Mouse (Mus musculus) monocyte, adult 5-6 weeks (primary cell): ENCODE measurements around the gene Mgea5. TPM values are rescaled to one million over a fixed set of nuclear protein-coding genes. Genes with fewer than 3 reads are reported as not detected.
A peak's percentile ranks its signal among the peaks of the same experiment; 100 is the strongest.
"Not testable (repeated sequence)": the region's sequence is repeated elsewhere in the genome, so short reads cannot be mapped to it uniquely, and the experiment has no call there.

ENCODE experiments used
- ATAC-seq: fragments of 153-309, 156-312 bp; replicated peaks from 2 replicates; pipeline ENCODE4 v1.8.0; 2017; ENCODE audit warnings: mild to moderate bottlenecking; ENCODE audit not compliant: low TSS enrichment, insufficient number of reproducible peaks, severe bottlenecking, poor library complexity, low FRiP score
- total RNA-seq: library from RNA; stranded (forward); fragments of 200-1000, 200-491, 200-594 nt; gene quantifications from 3 replicates; pipeline ENCODE4 v1.2.3, GENCODE M21; 2017

Mgea5 gene
- 301 to 380 TPM (median 322 TPM) in 3 replicates for total RNA-seq

DNA sequence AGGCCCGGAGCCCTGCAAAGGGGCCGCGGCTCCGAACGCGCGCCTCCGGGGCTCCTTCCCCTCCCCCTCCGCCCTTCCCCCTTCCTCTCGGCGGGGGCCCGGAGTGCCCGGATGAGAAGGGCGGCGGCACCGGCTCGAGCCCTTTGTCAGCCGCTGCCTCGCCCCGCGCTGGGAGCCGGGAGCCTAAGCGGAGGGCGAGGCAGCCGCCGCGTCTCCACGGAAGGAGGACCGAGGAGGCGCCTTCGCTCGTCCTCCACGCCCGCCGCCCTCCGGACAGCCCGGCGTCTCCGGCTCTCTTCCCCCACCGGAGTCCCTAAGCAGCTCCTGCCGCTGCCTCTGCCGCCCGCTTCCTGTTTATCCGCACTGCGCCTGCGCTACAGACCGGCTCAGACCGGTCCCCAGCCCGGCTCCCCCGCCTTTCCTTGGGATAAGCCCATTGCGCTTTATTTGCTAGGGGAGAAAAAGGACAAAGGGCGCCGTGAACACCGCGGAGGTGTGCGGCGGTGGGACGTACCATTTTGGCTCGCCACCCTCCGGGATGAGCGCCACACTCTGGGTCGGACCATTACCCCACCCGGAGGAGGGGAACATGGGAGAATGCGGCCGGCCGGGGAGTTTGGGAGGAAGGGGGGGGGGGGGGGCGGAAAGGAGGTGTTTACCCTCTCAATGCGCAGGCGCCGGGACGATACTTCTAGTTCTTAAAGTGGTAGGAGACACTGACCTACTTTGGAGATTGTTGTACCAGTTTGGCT, at the start of gene Mgea5:
Gene Mgea5, minus strand, starts transcription at position 657 of the 752 bp plus-strand sequence.
- ATAC-seq = peak; percentile 96

DNA sequence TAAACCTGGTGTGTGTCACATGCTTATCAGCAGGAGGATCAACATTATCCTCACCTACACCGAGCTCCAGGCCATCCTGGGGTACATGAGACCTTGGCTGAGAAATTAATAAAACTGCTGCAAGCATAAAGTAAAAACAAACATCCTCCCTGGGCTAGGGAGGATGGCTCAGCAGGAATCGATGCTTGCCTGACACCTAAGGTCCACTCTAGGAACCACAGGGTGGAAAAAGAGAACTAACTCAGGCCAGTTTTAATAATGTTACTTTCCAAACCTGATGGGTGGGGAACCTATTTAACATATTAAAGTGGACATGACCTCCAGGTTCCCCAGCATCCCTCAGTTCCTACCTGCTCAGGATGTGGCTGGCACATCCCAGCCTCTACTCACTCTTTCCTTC, 47.0 kb upstream of the Mgea5 start:
- no peak for ATAC-seq

DNA sequence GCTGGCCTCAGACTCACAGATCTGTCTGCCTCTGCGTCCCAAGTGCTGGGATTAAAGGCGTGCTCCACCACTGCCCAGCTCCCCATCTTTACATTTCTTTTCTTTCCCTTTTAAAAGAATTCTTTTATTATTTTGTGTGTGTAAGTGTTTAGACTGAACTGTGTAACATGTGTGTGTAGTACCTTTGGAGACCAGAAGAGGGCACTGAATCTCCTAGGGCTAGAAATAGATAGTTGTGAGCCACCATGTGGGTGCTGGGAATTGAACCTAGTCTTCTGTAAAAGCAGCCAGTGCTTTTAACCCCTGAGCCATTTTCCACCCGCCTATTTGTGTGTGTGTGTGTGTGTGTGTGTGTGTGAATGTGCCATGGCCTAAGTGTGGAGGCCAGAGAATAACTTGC, 44.1 kb upstream of the Mgea5 start:
- no peak for ATAC-seq

DNA sequence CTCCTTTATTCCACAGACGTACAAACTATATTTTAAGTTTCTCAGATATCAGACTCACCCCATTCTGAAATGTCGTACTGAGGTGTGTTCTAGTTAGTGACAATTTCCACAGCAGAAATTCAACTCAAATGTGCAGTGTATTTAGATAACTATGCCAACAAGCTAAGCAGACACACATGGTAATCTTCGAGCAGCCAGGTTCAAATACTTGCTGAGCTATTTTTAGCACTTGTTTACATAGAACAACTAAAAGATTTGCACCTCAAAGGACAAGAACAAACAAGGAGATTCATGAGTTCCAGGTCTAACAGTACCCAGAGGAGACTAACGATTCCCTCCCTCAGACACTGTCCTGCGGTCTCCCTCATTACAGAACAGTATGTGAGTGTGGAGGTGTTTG, 43.5 kb upstream of the Mgea5 start:
- ATAC-seq = no peak

DNA sequence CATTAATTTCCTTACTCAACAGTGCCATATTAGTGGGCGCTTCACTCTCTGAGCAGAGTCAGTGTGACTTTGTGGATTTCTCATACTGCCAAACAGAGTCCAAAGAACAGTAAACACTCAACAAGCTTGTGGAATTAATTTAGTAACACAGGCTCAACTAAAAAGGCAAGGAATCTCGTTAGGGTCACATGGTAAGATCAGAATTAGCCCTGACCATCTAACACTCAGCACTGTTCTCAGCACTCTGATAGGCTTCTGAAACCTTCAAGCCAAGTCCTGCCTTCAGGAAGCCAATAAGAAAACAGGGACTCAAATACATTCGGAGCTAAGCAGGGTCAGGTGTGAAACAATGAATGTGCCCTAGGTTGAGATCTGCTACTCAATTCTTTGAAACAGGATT, 42.5 kb upstream of the Mgea5 start:
- ATAC-seq = no peak

DNA sequence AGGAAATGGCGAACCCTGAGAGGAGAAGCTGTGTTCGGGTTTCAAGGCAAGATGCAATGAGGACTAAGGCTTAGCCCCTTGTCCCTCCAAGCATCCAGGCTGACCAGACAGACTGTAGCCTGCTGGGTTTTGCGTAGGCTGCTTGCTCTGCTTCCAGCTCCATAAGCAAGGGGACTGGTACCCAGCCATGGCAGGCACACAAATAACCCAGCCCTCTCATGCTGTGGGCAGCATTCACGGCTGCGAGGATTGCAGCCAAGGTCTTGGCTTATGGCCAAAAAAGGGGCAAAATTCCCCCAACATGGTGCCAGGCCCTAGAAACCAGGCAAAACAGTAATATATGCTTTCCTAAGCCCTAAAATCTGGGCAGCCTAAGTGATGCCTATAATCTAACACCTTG, 38.2 kb upstream of the Mgea5 start:
- ATAC-seq = no peak

DNA sequence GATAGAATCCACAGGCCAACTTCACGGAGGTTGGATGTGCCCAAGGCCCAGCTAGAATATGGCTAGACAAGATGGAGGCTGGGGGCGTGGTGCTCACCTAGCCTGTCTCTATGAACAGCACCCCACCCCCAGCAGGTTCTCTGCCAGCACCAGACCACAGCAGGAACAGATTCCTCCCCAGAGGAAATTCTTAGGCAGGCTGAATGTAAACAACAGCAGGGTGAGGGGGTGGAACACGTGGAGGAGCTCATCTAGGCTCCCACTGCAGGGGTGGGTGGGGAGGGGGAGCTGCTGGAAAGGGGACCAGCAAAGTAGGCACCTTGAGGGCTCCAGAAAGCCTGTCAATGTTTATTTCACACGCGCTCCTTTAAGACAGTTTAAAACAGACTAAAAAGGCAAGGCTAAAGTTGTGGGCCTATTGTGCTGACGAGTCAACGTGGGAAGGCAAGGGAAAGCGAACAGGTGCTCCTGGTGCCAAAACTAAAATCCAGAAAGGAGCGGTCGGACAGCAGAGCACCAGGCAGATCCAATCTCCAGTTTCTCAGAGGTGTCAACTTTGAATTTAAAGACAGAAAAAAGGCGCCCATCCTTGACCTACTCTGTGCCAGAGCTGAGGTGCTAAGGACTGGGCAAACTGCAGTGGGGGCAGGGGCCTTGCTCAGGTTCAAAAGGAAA, 34.3 kb upstream of the Mgea5 start:
- ATAC-seq = no peak

DNA sequence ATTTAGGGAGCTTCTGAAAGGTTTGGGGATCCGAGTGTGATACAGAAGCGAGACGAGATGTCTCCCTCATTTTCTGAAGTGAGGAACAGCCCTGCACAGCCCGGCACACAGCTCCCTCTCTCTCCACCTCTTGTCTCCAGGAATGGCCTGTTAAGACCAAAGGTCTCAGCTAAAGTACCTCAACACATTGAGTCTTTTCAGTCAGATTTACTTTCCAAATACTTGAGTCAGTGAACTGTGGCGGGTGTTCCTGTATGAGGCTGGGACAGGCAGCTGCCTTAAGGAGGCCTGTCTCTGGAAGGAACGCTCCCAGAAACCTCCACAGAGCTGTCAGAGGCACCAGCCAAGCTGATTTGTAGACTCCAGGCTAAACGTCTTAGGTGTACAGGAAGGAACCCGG, 33.1 kb upstream of the Mgea5 start:
- no peak for ATAC-seq

DNA sequence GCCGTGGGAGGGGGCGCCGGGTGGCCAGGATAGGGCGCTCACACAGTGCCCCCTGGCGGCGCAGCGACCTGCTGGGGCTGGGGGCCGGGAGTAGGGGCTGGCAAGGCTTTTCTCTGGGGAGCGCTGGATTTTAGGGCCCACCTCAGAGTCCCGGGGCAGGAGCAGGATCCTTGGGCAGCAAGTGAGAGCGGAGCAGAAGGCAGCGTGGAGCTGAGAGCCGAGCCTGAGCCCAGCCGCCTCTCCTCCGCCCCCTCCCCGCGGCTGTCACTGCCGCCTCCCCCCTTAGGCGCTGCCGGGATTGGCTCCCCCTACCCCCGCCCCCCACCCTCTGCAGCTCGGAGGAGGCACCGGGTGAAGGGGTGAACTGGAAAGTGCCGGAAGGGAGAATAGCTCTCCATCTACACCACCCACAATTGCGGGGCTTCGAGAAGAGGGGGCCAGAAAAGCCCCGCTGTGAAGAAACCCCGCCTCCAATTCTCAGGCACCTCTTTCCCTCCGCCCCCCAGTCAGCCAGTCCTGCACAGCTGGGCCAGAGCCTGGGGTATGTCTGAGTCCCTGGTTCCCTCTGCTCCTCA, 32.3 kb upstream of the Mgea5 start, which contains the start of gene Kcnip2:
Gene Kcnip2, minus strand, starts transcription at position 231 of the 575 bp plus-strand sequence.
- ATAC-seq = no peak

DNA sequence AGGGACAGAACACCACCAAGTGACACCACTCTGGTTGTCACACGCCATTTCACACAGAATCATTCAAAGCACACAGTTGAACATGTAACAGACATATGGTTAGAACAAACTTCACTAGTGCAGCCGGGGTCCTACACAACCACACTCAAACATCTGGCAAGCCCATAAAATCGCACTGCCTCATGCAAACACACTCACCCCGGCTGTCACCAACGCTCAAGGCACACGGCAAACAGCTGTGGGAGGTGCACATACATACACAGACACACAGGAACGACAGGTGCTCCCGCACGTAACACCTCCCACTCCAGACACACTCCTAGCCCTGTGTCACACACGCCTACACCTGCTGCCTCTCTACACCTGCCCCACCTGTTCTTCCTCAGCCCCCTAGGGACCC, 31.5 kb upstream of the Mgea5 start:
- no peak for ATAC-seq

DNA sequence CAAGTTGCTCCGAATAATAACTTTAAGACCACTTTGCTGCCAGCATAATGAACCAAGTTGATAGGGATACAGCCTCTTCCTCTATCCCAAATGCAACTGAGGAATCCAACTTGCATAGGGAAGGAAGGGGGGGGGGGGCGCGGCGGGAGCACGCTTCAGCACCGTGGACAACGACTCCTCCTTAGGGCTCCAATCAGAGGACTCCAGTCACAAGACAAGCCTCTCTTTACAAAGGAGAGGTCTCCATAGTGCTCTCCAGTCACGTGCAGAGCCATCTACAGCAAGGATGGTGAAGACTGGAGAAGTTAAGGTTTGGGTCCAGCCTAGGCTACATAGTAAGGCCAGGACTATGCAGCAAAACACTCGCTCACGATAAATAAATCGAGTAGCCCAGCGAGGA, 30.2 kb upstream of the Mgea5 start:
- no peak for ATAC-seq

DNA sequence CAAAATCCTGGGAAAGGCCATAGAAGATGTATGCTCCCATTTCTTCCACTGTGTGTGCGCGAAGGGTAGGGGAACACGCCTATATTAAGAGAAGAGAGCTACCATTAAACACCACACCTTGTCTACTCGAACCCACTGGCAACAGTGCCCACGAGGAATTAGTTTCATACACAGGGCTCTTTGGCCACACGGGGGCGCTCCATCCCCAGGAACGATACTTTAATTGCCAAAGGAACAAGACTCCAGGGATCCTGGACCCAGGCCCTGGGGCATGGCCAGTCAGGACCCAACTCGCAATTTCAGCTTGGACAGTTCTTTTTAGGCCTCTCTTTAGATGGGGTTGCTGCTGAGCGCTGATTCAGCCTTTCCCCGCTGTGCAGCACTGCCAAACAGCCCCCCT, 29.6 kb upstream of the Mgea5 start:
- 0 out of 2 replicates have a peak, but pooled peaks have one; percentile 52 for ATAC-seq

DNA sequence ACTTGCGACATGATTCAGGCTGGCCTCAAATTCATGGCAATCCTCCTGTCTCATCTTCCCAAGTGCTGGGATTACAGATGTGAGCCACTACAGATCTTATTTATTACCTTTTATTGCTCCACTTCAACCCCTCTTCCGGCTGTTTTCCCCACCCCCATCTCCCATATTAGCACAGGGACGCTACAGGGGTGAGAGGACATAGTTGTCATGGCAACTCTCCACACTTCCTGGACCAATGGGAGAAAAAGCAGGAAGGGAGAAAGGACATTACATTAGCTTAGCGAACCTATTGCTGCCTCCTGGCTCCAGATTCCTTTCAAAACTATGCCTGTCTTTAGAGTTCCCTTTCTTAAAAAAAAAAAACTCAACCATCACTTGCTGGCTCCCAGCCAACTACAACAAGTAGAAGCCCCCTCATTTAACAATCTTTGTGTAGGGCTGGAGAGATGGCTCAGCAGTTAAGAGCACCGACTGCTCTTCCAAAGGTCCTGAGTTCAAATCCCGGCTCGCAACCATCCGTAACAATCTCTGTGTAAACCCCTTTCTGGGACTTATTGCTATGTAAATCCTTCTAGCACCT, 29.1 kb upstream of the Mgea5 start:
- ATAC-seq = no peak

DNA sequence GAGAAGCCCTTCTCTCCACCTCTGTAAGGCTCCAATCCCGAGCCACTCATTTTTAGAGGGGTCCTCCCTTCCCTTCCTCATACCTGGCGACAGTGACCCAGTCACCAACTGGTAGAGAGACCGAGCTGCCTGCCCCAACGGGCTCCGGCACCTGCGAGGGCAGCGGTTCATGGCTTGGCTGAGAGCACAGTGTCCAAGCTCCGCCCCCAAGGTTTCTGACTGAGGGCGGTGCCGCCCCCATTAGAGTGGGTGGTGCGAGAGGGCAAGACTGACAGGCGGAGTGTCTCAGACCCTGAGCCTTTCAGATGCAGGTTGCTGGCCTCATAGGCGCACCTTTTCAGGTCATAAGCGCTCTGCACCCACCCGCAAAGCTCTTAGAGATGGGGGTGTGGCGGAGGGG, 28.5 kb upstream of the Mgea5 start:
- peak; percentile 54; the same call in 1 of the 2 replicates for ATAC-seq

DNA sequence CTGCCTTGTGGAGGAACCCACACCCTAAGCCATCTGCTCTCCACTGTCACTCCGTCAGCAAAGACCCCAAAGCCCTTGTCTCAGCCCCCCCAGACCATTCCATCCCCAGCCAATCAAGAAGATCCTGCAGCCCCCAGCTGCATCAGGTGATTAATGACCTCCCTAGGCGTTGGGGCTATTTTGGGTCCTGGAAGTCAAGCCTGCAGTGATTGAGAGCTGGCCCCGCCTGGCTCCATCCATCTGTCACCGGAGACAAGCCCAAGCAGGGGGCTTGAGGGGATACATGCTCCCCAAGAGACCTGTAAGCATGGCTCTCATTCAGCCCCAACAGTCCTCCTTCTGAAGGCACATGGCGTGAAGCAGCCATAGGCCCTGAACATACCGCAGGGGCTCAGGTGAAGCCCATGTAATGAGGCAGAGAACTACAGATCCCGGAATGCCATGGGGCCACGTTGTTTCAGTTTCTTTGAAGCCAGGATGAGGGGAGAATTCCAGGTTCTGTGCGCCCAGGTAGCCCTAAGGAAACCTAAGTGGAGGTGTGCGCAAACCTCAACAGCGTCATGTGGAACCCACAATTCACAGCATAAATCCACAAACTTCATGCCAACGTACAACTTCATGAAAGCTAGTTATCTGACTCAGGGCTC, 27.5 kb upstream of the Mgea5 start:
- no peak for ATAC-seq

DNA sequence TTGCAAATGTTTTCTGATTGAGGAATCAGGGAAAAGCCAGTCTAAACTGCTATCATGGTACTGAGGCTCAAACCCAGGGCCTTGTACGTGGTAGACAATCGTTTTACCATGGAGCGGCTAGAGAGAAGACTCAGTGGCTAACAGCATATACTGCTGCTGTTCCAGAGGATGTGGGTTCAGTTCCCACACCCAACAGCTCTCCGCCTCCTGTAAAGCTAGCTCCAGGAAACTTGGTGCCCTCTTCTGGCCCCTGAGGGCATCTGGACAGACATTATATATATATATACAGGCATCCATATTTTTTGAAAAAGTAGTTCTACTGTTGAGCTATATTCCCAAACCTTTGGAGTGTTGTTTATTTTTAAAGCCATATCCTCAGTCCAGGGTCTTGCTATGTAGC, 24.1 kb upstream of the Mgea5 start:
- ATAC-seq = no peak

DNA sequence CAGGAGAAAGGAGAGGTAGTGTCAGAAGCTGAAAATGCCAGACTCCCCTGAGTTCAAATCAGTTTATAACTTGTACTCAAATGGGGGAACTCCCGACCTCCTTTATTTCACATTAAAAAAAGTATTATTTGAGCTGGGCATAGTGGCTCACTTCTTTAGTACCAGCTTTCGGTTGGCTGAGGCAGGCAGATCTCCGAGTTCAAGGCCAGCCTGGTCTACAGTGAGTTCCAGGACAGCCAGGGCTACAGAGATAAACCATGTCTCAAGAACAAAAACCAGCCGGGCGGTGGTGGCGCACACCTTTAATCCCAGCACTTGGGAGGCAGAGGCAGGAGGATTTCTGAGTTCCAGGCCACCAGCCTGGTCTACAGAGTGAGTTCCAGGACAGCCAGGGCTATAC, 22.2 kb upstream of the Mgea5 start:
- ATAC-seq = not testable (repeated sequence)

DNA sequence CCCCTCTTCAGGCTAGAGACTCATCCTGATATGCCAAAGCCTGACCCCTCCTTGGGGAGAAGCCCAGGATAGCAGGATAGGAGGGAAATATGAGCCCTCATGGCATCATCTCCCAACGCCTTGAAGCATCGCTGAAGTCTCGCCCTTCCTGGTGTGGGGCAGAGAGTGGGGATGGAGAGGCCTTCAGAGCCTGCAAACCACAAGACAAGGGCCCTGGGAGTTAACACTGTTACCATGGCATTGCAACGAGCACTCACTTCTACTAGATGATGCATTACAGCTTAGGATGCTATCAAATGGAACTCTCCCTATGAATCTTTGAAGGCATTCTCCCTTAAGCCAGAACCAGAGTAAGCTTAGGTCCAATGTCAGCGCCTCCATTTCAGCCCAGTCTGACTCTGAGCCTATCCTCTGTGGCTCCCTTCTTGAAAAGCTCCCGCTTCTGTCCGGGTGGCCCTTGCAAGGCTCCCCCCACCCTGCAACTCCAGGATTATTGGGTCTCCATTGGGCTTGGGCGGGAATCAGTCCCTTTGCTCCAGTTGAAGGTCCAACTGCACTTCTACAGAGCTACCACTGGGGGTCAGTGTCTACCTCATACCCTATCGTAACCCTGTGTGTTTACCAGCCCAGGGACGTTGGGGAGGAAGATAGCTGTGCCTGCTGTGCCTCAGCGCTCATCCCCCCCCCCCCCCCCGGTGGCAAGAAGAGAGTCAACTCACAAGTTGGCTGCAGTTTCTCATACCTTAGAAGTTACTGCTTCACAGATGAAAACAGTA, 21.1 kb upstream of the Mgea5 start:
- ATAC-seq = peak; percentile 87
